Mouse (Mus musculus) heart, postnatal 0 days (tissue): Measurements from ENCODE around the gene Mgl2.

Source experiments
- CTCF ChIP-seq: IDR thresholded peaks from 2 replicates; pipeline ENCODE4 v1.5.1; 2016; ENCODE audit warnings: antibody characterized with exemption, control low read depth, low read depth
- EP300 ChIP-seq: IDR thresholded peaks from 2 replicates; pipeline ENCODE4 v1.6.1; 2016; ENCODE audit warnings: antibody characterized with exemption, low read depth

- no peak for TF ChIP-seq CTCF
- no peak for TF ChIP-seq EP300
Observed at GRCm38 (mm10) chr11:70172298-70172697, 42.2 kb downstream of the Mgl2 start.
